Mouse (Mus musculus) frontal cortex, postnatal 10 days (tissue): ENCODE results near the gene Zfp830.
A peak's percentile ranks its signal among the peaks of the same experiment; 100 is the strongest.

Experiments used
- DNase-seq, 2 experiments: peaks; one replicate each; pipeline ENCODE4 v3.0.0; 2022; ENCODE audit warnings: low spot score in 2 of 2, mixed read lengths in 1 of 2

Zfp830 gene

GRCm38 (mm10) chr11:82763742-82764437 lies at the start of gene Zfp830, which contains the start of gene Cct6b:
Gene Zfp830, plus strand, starts transcription at chr11:82764345.
Gene Cct6b, minus strand, starts transcription at chr11:82764321.
- DNase-seq: peak; percentile 84 to 92

GRCm38 (mm10) chr11:82719294-82719693 lies 44.9 kb upstream of the Zfp830 start:
- no peak for DNase-seq

GRCm38 (mm10) chr11:82726862-82727261 lies 37.3 kb upstream of the Zfp830 start:
- no peak for DNase-seq

- no peak for DNase-seq
Observed at GRCm38 (mm10) chr11:82734227-82734626, 29.9 kb upstream of the Zfp830 start.

- DNase-seq: no peak
Observed at GRCm38 (mm10) chr11:82739006-82739405, 25.1 kb upstream of the Zfp830 start.

GRCm38 (mm10) chr11:82746138-82746537 lies 18.0 kb upstream of the Zfp830 start:
- no peak for DNase-seq

- no peak for DNase-seq
Observed at GRCm38 (mm10) chr11:82746857-82747366, 17.2 kb upstream of the Zfp830 start.

- no peak for DNase-seq
Observed at GRCm38 (mm10) chr11:82752349-82753115, 11.6 kb upstream of the Zfp830 start.

GRCm38 (mm10) chr11:82755919-82756318 lies 8.2 kb upstream of the Zfp830 start:
- DNase-seq: no peak

GRCm38 (mm10) chr11:82762286-82762829 lies 1.8 kb upstream of the Zfp830 start:
- DNase-seq: no peak

- DNase-seq: no peak
Observed at GRCm38 (mm10) chr11:82763261-82763660, 884 bp upstream of the Zfp830 start.

- DNase-seq: no peak
Observed at GRCm38 (mm10) chr11:82764438-82764924, 336 bp downstream of the Zfp830 start.

- DNase-seq: no peak
Observed at GRCm38 (mm10) chr11:82780134-82780533, 16.0 kb downstream of the Zfp830 start.

- DNase-seq: peak; percentile 90 to 93
Observed at GRCm38 (mm10) chr11:82780983-82781903, 17.1 kb downstream of the Zfp830 start, which contains the start of gene Lig3. Gene Lig3, plus strand, starts transcription at chr11:82781108.

GRCm38 (mm10) chr11:82782197-82782596 lies 18.1 kb downstream of the Zfp830 start:
- DNase-seq: no peak

GRCm38 (mm10) chr11:82783453-82783852 lies 19.3 kb downstream of the Zfp830 start:
- DNase-seq: no peak

GRCm38 (mm10) chr11:82806656-82807055 lies 42.5 kb downstream of the Zfp830 start:
- DNase-seq: no peak

- no peak for DNase-seq
Observed at GRCm38 (mm10) chr11:82807370-82807769, 43.2 kb downstream of the Zfp830 start.

- no peak for DNase-seq
Observed at GRCm38 (mm10) chr11:82808485-82808884, 44.3 kb downstream of the Zfp830 start.
